Comparison of ENCODE assay signal across 21 mouse cellular contexts in the genomic region with DNA sequence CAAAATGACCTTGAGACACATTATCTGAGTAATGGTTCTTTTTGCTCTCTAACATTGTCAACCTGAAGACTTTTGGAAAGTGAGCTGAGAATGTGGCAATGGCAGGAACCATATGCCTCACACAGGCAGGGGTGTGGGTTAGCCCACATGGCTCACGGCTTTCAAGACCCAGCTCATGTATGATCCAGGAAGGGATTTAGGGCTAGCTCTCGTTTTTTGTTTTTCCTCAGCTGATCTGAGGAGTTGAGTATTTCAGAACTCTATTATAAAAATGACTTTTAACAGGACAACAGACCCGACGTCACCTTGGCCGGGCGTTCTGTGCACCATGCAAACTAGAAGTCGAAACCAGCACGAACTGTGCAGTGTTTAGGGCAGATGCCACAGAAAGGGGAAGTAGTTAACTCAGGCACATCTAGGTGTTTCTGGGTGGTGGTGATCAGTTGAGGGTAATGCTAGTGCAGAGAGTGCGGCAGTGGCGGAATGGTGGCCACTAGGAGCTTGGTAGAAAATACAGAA. TPM values are rescaled to one million over a fixed set of nuclear protein-coding genes. Genes with fewer than 3 reads are reported as not detected.
DNase-seq lines count a peak whose midpoint lies in the region; ATAC-seq lines count a peak whose summit lies in the region.
"Had no signal": no experiment of that assay in that cellular context is flagged by ENCODE, and none has a peak within 500 bp of the region (broad histone marks: within the 10 kb centered on the region; RNA-seq: fewer than 3 reads in every experiment).

No protein-coding gene starts in this region.

- no peaks in the 10 kb centered on the region for H3K27me3 ChIP-seq in heart, embryonic 11.5 days (ENCODE audit: control insufficient read depth, insufficient read depth, low read length)
- no peaks in the 10 kb centered on the region for H3K27me3 ChIP-seq in forebrain, embryonic 13.5 days
- H3K27me3 ChIP-seq: embryonic facial prominence, embryonic 15.5 days; neural tube, embryonic 13.5 days had no signal

- H3K4me1 ChIP-seq in heart, embryonic 11.5 days (ENCODE audit: control insufficient read depth, insufficient read depth, low read length): peaks cover 8% of the 10 kb centered on the region
- peaks cover 19% of the 10 kb centered on the region for H3K4me1 ChIP-seq in forebrain, embryonic 13.5 days

- 83% methylated on average over 10 of the region's 10 CpGs for WGBS in heart, embryonic 11.5 days (ENCODE audit: insufficient replicate concordance)
- 92% methylated on average over 10 of the region's 10 CpGs for WGBS in forebrain, embryonic 13.5 days

- H3K27ac ChIP-seq in heart, embryonic 11.5 days (ENCODE audit: low read depth, low read length): no peak overlapping the region
- H3K27ac ChIP-seq in forebrain, embryonic 13.5 days: no peak overlapping the region
- H3K27ac ChIP-seq: embryonic facial prominence, embryonic 15.5 days; heart, embryonic 10.5 days; liver, embryonic 14.5 days; neural tube, embryonic 13.5 days had no signal

- no peak overlapping the region for H3K4me2 ChIP-seq in heart, embryonic 11.5 days
- H3K4me2 ChIP-seq in forebrain, embryonic 13.5 days: no peak overlapping the region
- H3K4me2 ChIP-seq: embryonic facial prominence, embryonic 15.5 days; neural tube, embryonic 13.5 days had no signal

- no peaks in the 10 kb centered on the region for H3K36me3 ChIP-seq in heart, embryonic 11.5 days (ENCODE audit: control insufficient read depth, insufficient read depth, low read length)
- H3K36me3 ChIP-seq in forebrain, embryonic 13.5 days (ENCODE audit: poor library complexity, severe bottlenecking): 0 out of 2 replicates have a peak, but pooled peaks cover 2% of the 10 kb centered on the region
- H3K36me3 ChIP-seq: heart, embryonic 10.5 days; neural tube, embryonic 13.5 days had no signal

- H3K4me3 ChIP-seq in heart, embryonic 11.5 days (ENCODE audit: low read depth, low read length): no peak overlapping the region
- H3K4me3 ChIP-seq in forebrain, embryonic 13.5 days: no peak overlapping the region
- H3K4me3 ChIP-seq: embryonic facial prominence, embryonic 15.5 days; heart, embryonic 10.5 days; neural tube, embryonic 13.5 days had no signal

- no peak overlapping the region for H3K9ac ChIP-seq in heart, embryonic 11.5 days (ENCODE audit: low read depth, low read length)
- no peak overlapping the region for H3K9ac ChIP-seq in forebrain, embryonic 13.5 days
- H3K9ac ChIP-seq: embryonic facial prominence, embryonic 15.5 days; liver, embryonic 14.5 days; neural tube, embryonic 13.5 days had no signal

- ATAC-seq in heart, embryonic 11.5 days (replicated peaks; ENCODE audit: insufficient number of reproducible peaks, low FRiP score, low TSS enrichment): no peak
- peak; percentile 70 for ATAC-seq in CD4-positive, CD25-positive, alpha-beta regulatory T cell, adult 4 months
- peak; percentile 94 for ATAC-seq in megakaryocyte, adult 5-6 weeks (ENCODE audit: poor library complexity, severe bottlenecking)
- ATAC-seq in forebrain, embryonic 13.5 days: no peak
- ATAC-seq: midbrain, embryonic 16.5 days had no signal

- no peaks in the 10 kb centered on the region for H3K9me3 ChIP-seq in heart, embryonic 11.5 days (replicated peaks; ENCODE audit: control insufficient read depth, low read length)
- no peaks in the 10 kb centered on the region for H3K9me3 ChIP-seq in forebrain, embryonic 13.5 days (replicated peaks)
- H3K9me3 ChIP-seq: embryonic facial prominence, embryonic 15.5 days; heart, embryonic 10.5 days; neural tube, embryonic 13.5 days had no signal

- DNase-seq in heart, adult 11 months: peak; percentile 87
- peak; percentile 46 to 47 for DNase-seq in spleen, adult 18-20 months
- DNase-seq in layer of hippocampus, postnatal 10 days (ENCODE audit: low spot score in 2 of 2): no peak
- DNase-seq in Muller cell, postnatal 12 days (ENCODE audit: inconsistent ontology term): no peak
- DNase-seq: adrenal gland, postnatal 10 days; cerebellum, adult 9-10 months; heart, postnatal 4 days; kidney, adult 8-10 months; layer of hippocampus, postnatal 36 days; left cerebral cortex, postnatal 4 days; lung, postnatal 4 days; retina, postnatal 1 day had no signal

RNA-seq across cellular contexts. Expression of a gene that starts 12.2 kb away (rescaled TPM):
- polyA plus RNA-seq in heart, embryonic 11.5 days (2014; fragmentation: Nextera tagmentation; extraction: Ambion mirVana): 9.7 and 9.9 TPM in 2 replicates
- 10 to 100 TPM; 24.3 to 28.4 TPM for polyA plus RNA-seq in CD4-positive, CD25-positive, alpha-beta regulatory T cell, adult 4 months (2017; shearing (Covaris generic))
- 11.8 and 14.1 TPM in 2 replicates for total RNA-seq in megakaryocyte, adult 5-6 weeks (2015)
- 9.3 and 10.5 TPM in 2 replicates for total RNA-seq in megakaryocyte, adult 5-6 weeks (2017)
- polyA plus RNA-seq in forebrain, embryonic 13.5 days (2015; fragmentation: Nextera tagmentation; extraction: Ambion mirVana): 25.7 and 28.4 TPM in 2 replicates
- 10 to 100 TPM; 34.2 to 37.9 TPM for total RNA-seq in layer of hippocampus, postnatal 10 days (2021)

Comparison
In these comparisons a context has a peak if more than half of its experiments do, and no peak if none do; other contexts are left out.
1. DNase-seq: peak in heart, adult 11 months (single experiment) and spleen, adult 18-20 months (2 of 2); none in layer of hippocampus, postnatal 10 days (0 of 2) and Muller cell, postnatal 12 days (single experiment).
2. ATAC-seq: peak in CD4-positive, CD25-positive, alpha-beta regulatory T cell, adult 4 months (single experiment) and megakaryocyte, adult 5-6 weeks (single experiment); none in heart, embryonic 11.5 days (single experiment) and forebrain, embryonic 13.5 days (single experiment).